In the genomic region with DNA sequence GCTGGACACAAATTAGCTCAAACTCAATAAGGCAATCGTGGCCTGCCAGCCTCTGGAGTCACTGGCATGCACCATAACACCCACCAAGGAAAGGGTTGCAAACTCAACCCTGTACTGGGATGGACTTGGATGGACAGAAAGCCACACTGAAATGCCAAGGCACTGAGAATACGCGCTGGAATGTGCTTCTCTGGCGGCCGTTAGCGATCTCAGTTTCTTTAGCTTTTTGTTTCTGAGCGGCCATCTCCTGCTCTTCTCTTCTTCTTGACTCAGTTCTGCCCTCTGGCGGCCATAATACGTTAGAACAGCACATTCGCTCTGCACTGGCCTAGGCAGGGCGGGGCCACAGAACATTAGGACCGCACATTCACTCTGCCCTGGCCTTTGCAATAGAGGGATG, we compare ENCODE assay signal across 8 mouse cellular contexts. TPM values are rescaled to one million over a fixed set of nuclear protein-coding genes. Genes with fewer than 3 reads are reported as not detected.
A peak's percentile ranks its signal among the peaks of the same experiment; 100 is the strongest.
DNase-seq lines count a peak whose midpoint lies in the region; ATAC-seq and TF ChIP-seq lines count a peak whose summit lies in the region.

No protein-coding gene starts in this region.

- H3K4me2 ChIP-seq in hindbrain, postnatal 0 days (ENCODE audit: low read depth, low read length), result no peak overlapping the region

- H3K27me3 ChIP-seq in hindbrain, postnatal 0 days (ENCODE audit: insufficient read depth, low read length), result no peaks in the 10 kb centered on the region

- peak overlapping the region; percentile 28 for H3K4me3 ChIP-seq in gastrocnemius, adult 2 months
- no peak overlapping the region for H3K4me3 ChIP-seq in hindbrain, postnatal 0 days (ENCODE audit: low read length)

- ATAC-seq in hindbrain, postnatal 0 days, result peak; percentile 79
- peak; percentile 70 for ATAC-seq in megakaryocyte, adult 5-6 weeks (ENCODE audit: poor library complexity, severe bottlenecking)

- H3K4me1 ChIP-seq in hindbrain, postnatal 0 days (ENCODE audit: insufficient read depth, low read length), result no peaks in the 10 kb centered on the region

- no peak overlapping the region for H3K9ac ChIP-seq in hindbrain, postnatal 0 days (replicated peaks; ENCODE audit: low read length)

- H3K9me3 ChIP-seq in hindbrain, postnatal 0 days (ENCODE audit: low read length), result no peaks in the 10 kb centered on the region

- peak; percentile 65 for DNase-seq in WW6 (ENCODE audit: low read depth, low spot score)
- peak; percentile 62 to 83 for DNase-seq in cerebellum, postnatal 4 days (ENCODE audit: low spot score in 2 of 2)
- peak; percentile 86 for DNase-seq in gastrocnemius, adult 2 months
- peak; percentile 89 for DNase-seq in hindbrain, postnatal 0 days (ENCODE audit: low spot score)
- DNase-seq in left cerebral cortex, adult 18-20 months (ENCODE audit: low spot score in 2 of 2), result peak; percentile 81 to 86
- peak; percentile 85 to 86 for DNase-seq in right cerebral cortex, postnatal 10 days (ENCODE audit: low spot score in 2 of 2)
- peak; percentile 80 for DNase-seq in urinary bladder, postnatal 25 days (ENCODE audit: low spot score)

- peak; percentile 89 for TF ChIP-seq CTCF in gastrocnemius, adult 2 months (IDR thresholded peaks at IDR 0.05)
- TF ChIP-seq CTCF in hindbrain, postnatal 0 days (IDR thresholded peaks at IDR 0.05; ENCODE audit: low read depth), result peak; percentile 89

- no peaks in the 10 kb centered on the region for H3K36me3 ChIP-seq in hindbrain, postnatal 0 days (ENCODE audit: insufficient read depth, low read length)

- peak overlapping the region; percentile 73 for H3K27ac ChIP-seq in gastrocnemius, adult 2 months
- peak overlapping the region; percentile 29; the same call in 1 of the 2 replicates for H3K27ac ChIP-seq in hindbrain, postnatal 0 days

- intact Hi-C loops in gastrocnemius, adult 2 months (cut with DNase I), result loop anchor here (2.0 to 5.0 kb wide), 5 partner anchors 31 to 145 kb away; partner anchors contain the start of gene Flot1

- WGBS in hindbrain, postnatal 0 days, result 8% methylated on average over 12 of the region's 12 CpGs

RNA-seq across cellular contexts. Expression of gene Ddr1, which starts 33.3 kb away (rescaled TPM):
- total RNA-seq in gastrocnemius, adult 2 months (2021), result 10 to 100 TPM; 13.4 to 15.9 TPM
- 108 and 139 TPM in 2 replicates for total RNA-seq in hindbrain, postnatal 0 days (2014; rRNA removed)
- 63.3 and 66.3 TPM in 2 replicates for polyA plus RNA-seq in hindbrain, postnatal 0 days (2015; fragmentation: Nextera tagmentation; extraction: Ambion mirVana)
- total RNA-seq in left cerebral cortex, adult 18-20 months (2021), result 10 to 100 TPM; 49.0 to 51.5 TPM
- 0.91 and 1.0 TPM in 2 replicates for total RNA-seq in megakaryocyte, adult 5-6 weeks (2015)
- 0.49 and 1.0 TPM in 2 replicates for total RNA-seq in megakaryocyte, adult 5-6 weeks (2017)

Comparison
In these comparisons a context has a peak if more than half of its experiments do, and no peak if none do; other contexts are left out.
1. RNA of gene Ddr1, which starts 33.3 kb away (total RNA-seq): 108 to 139 TPM in hindbrain, postnatal 0 days, 49.0 to 51.5 TPM in left cerebral cortex, adult 18-20 months and 13.4 to 15.9 TPM in gastrocnemius, adult 2 months; 0.49 to 1.0 TPM in megakaryocyte, adult 5-6 weeks; every median in the first group is over 4 times any median in the second.
2. Peak in every context shown above with its lines, with median percentiles within 50 percentile points of each other: DNase-seq.